Mouse (Mus musculus): ENCODE results near the gene Adamtsl4.
"Not testable (repeated sequence)": the region's sequence is repeated elsewhere in the genome, so short reads cannot be mapped to it uniquely, and the experiment has no call there.

The Adamtsl4 gene

DNA sequence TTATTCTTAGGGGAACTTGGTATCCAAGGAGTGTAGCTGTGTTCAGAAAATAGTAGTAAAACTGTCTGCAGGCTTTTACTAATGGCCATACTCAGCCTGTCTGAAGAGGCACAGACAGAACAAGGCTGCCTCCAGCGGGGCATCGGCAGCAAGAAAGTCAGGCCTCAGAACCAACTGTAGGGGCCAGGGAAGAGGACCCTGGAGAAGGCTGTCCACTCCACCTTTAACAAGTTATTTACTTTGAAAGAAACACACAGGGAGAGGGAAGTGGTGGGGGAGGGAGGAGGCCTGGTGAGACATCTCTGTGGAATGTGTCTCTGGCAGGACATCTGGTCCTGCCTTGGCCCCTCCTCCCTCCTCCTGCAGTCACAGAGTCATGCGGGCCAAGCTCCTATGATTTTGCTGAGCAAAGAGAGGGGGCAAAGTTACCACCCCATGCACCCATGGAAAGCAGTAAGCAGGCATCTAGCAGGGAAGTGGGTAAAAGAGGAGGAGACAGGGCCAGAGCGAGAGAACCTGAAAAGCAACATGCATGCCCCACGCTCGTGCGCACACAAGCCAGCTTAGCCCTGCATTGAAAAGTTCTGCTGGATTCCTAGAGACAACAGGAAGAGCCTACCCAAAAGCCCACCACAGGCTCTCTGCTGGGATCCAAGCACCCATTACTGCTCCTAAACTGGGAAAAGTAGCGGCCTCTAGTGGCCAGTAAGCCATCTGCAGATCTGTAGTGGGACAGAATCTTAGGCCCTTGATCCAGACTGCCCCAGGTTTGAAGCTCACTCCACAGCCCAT lies 12.2 kb downstream of the Adamtsl4 start:
- DNase-seq = peak; percentile 44

DNA sequence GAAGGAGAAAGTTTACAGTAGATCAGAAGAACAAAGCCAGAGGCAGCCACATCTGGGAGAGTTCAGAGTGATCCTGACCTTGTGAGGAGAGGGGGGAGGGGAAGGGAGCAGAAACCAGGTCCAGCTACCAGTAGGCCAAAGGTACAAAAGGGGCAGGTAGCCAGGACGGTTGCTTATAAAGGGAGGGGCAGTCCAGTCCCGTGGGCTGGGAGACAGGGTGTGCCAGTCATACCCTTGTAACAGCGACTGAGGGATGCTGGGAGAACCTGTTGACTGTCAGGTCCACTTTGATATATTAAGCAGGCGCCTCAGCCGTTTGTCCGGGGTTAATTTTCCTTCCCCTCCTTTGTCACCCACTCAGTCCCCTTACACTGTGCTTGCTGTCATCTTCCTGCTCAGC lies 12.9 kb downstream of the Adamtsl4 start:
- DNase-seq = no peak

DNA sequence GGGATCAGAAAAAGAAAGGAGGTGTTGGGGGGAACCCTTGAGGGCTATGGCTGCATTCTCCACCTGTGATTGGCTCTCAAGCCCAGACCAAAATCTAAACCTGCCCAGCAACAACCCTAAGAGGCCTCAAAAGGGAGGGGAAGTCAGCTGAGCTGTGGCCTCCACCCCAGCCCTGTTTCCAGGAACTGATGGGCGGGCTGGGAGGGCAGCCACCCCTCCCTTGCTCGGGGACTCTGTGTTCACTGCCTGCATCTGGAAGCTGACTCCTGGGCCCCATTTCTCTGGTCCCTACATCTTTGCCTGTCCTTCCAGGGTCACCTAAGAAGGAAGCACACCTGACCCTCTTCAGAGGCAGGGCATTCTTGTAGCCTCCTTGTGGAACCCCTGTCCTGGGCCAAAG lies 13.5 kb downstream of the Adamtsl4 start:
- no peak for DNase-seq

DNA sequence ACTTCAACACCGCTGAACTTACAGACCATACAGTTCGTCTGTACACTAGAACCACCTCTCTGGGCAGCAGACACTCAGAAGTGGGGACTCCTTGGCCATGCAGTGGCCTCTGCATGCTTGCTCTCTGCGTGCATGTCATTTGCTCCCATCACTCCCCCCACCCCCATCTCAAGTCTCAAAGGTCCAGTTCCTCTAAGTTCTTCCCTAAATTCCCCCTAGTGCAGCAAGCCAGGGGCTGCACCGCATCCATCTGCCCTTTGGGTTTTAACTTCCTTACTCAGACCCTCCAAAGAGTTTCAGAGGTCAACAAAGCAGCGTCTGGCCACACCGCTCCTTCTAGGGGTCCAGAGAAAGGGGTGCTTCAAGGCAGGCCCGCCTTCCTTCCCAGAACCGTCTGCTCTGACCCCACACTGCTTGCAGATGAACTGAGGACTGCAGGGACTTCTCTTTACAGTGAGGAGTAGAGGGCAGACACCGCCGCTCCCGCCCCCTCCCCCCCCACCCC lies 14.0 kb downstream of the Adamtsl4 start:
- no peak for DNase-seq

DNA sequence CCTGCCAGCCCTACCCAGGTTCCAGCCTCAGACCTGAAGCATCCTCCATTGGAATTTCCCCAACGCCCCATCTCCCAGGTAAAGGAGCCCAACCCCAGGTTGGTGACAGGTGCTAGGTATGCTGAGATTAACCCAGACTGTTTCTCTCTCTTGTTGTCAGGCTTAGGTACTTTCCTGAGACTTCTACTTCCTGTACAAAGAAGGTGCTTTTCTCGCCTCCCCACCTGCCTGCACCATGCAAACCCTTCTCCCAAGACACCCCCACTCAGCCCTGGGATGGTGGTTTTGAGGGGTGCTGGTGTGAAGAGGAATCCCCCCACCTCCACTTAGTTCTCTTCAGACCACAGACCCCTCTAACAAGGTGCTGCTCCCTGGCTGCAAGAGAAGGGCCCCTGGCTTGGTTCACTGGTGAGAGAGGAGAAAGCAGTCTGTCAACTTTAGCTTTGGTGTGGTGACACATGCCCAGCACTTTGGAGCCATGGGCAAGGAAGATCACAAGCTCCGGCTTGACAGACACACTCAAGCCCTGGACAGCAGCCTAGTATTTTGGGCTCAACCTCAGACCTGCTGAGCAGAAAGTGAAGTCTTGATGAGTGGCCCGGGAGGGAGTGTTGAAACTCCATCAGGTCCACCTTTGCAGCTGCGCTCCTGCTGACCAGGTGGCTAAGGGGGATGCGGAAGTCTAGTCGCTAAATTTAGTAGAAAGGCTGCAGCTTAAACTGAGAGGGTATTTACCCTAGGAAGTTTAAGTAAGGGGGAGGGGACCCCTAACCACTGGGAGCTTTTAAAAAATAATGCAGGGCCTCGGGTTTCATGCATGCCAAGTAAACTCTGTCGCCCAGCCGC lies 14.6 kb downstream of the Adamtsl4 start:
- no peak for DNase-seq

DNA sequence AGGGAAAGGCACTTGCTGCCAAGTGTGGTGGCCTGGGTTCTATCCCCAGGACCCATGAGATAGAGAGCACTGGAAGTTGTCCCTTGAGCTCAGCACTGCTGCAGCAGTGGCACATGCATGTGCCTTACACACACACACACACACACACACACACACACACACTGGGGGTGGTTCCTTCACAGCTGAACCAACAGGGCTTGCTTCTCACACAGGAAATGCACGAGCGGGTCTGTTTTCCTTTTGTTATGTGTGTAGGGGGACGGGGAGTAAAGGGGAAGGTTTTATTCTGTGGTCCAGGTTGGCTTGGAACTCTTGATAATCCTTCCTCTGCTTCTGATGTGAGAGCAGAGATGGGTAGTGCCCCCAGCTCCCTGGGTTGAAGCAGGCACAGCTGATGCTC lies 15.3 kb downstream of the Adamtsl4 start:
- DNase-seq = no peak

DNA sequence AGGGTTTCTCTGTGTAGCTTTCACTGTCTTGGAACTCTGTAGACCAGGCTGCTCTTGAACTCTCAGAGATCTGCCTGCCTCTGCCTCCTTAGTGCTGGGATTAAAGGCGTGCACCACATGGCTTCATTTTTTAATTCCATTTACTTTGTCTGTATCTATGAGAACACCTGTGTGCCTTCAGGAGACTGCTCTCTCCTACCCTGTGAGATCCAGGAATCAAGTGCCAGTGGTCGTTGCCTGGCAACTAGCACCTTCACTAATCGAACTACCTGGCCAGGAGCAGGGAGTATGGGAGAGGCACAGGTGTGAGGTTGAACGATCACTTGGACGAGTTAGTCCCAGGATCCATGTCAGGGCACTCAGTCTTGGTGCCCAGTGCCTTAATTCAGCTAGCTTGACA lies 16.5 kb downstream of the Adamtsl4 start:
- no peak for DNase-seq

DNA sequence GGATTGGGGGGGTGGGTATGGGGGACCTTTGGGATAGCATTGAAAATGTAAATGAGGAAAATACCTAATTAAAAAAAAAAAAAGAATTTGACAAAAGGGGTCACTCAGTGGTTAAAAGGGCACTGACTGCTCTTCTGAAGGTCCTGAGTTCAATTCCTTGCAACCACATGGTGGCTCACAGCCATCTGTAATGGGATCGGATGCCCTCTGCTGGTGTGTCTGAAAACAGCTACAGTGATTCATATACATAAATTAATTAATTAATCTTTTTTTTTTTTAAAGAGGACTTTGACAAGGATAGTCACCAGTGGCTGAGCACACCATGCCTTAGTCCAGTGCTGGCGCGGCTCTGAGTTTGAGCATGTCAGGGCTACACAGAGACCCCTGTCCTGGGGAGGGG lies 17.3 kb downstream of the Adamtsl4 start:
- not testable (repeated sequence) for DNase-seq

DNA sequence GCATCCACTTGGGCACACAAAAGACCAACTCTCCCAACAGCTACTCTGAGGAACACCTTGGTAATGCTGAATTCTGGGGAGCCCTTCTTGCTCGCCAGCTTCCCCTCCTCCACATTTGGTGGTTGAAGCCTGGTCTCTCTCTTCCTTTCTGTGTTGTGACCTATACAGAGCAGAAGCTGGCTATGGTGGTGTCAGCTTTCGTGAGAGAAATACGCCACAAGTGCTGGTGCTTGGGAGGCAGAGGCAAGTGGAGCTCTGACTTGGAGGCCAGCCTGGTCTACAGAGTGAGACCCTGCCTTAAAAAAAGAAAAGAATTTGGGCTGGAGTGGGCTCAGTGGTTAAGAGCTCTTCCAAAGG lies 18.4 kb downstream of the Adamtsl4 start:
- DNase-seq = no peak

DNA sequence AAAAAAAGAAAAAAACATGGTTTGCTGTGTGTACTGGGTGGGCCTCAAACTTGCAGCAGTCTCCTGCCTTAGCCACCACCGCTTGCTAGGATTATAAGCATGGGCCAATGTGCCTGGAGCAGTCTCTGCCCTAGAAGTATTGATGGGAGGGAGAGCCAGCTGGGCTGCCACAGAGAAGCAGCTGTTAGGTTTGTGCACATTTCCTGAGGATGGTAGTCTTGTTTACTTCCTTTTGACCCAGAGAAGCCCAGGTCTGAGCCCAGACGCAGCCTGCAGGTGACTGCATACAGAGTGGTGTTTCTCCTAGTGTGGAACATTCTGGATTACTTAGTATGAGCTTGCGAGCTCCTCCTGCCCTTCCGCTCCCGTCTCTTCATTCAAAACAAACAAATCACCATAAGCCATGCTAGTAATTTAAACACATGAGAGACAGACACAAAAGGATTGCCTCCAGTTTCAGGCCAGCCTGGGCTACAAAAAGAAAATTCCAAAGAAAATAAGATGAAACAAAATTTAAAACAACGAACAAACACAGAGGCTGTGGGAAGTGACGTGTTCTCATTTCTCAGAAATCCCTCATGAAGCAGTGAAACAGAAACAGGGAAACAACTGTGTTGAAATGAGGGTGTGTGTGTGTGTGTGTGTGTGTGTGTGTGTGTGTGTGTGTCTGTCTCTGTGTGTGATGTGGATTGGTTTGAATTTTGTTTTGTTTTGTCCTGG lies 19.0 kb downstream of the Adamtsl4 start:
- no peak for DNase-seq

DNA sequence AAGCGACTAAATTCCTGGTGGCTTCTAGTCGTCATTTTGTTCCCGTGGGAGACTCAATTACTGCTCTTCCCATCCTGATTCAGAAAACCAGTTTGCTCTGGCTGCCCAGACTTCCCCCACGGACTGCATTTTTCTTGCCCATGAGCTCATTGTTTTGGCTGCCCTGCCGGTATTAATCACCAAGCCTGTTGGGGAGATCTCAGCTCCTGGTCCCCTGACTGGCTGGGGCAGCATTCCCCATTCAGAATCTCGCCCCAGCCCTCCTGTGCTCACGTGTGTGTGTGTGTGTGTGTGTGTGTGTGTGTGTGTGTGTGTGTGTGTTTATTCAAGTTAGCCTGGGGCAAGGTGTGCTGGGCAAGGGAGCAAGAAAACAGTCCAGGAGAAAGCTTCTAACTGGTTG lies 19.7 kb downstream of the Adamtsl4 start:
- DNase-seq = no peak

DNA sequence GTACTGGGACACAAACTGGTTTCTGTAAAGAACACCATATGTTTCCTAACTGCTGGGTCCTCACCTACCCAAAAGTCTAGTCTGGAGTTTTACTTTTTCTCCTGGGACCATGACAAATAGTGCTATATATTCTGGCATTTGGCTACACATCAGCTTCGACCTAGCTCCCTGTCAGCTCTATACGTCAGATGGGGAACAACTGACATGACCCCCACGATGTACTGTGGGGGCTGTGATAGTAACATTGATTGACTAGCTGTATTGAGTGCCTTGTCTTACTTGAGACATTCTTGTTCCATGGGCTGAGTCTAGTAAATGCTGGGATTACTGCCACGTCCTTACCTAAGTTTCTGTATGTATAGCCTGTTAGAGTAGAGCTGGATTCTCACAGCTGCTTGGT lies 20.2 kb downstream of the Adamtsl4 start:
- DNase-seq = no peak

DNA sequence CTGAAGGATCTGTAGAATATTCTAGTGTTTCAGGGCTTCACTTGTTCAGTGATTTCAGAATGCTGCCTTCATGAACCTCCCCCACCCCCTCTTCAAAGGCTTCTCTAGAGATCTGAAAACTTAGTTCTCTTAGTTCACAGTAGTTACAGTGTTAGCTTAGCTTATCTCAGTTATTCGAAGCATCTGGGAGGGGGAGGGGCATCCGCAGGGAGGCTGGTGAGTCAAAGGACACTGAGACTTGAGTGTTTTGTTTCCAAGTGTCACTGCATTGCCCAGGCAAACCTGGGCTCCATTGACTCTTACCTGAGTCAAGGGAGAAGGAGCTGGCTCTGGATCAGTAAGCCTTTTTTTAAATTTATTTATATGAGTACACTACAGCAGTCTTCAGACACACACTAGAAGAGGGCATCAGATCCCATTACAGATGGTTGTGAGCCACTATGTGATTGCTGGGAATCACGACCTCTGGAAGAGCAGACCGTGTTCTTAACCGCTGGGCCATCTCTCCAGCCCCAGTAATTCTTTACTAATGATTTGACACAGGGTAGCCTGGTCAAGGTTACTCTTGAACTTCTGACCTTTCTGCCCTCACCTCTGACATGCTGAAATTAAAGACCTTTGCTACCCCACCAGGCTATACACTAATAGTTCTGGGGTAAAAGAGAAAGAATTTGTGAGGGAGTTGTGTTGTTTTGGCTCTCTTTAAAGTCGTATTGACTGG lies 21.4 kb downstream of the Adamtsl4 start:
- no peak for DNase-seq

DNA sequence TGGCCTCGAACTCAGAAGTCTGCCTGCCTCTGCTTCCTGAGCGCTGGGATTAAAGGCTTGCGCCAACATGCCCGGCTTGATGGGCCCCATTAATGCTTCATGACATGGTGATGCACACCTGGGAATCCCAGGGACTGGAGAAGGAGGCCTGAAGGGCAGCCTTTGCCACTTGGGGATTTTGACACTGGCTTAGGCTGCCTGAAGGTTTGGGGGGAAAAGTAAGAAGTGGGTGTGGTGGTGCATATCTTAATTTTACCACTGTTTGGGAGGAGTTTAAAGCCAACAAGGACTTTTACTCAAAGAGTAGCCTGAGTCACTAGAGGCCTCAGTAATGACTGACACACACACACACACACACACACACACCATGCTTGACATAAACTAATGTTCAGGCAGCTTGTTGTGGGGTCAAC lies 22.8 kb downstream of the Adamtsl4 start:
- no peak for DNase-seq

DNA sequence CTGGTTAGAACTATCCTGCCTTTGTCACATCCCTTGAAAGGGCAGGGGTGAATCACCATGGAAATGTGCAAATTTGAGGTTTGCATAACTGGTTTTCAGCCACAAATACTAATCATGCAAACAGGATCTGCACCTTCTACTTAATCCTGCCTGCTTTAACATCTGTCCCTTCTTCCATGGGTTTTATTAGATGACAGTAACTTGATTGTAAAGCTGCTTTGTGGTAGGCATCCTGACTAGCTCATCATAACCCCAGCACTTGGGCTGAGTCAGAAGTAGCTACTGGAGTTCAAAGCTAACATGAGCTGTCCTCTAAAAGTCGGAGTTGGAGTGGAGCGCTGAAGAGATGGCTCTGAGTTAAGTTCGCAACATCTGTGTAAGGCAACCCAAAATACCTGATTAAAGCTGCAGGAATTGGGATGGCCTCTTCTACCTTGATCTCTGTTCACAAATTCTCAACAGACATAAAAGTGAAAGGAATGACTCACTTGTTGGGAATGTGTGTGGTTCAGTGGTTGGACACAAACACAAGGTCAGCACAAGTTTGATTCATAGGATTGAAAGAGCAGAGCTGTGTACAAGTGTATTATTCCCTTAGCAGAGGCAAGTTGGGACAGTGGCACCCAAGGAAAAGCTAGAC lies 23.6 kb downstream of the Adamtsl4 start:
- no peak for DNase-seq

DNA sequence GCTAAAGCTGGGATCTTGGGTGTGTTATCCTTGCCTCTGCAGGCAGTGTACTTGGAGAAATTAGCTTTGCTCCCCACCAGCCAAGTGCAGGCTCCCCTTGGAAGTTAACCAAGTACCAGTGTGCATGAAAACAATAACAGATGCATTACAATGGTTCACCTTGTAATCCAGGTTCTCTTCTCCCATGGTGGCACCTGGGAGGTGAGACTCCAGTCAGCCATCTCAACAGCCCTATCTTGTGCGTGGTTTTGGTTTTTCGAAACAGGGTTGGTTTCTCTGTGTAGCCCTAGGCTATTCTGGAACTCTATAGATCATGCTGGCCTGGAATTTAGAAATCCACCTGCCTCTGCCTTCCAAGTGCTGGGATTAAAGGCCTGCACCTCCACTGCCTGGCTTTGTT lies 24.2 kb downstream of the Adamtsl4 start:
- no peak for DNase-seq

DNA sequence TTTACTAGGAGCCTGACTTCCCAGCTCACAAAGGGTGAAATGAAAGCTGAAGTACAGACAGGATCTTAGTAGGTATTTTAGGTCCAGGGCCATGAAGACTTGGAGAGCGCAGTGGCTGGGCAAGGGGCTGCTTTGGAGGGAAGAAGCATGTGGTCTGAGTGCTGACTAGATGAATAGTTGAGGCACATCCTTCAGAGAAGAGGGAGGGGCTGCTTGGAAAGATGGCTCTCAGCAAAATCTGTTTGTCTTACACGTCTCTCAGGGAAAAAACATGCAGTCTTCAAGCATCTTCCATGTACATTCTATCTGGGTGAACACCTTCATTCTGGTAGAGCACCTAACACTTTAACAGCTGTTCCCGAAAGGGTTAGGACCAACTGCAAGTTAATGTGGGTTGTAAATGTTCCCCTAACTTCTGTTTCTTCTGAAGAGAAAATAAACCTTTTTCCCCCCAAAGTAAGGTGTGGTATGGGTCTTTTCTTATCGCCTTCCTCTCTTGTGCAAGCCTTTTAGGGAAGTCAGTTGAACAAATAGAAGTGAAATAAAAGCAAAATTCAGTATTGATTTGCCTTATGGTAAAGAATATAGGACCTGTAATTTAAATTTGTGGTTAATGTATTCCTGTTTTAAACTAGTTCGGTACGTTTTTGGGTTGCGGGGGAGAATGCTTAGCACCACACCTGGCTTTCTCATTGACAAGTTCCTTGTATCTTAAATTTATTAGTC lies 24.8 kb downstream of the Adamtsl4 start:
- no peak for DNase-seq

DNA sequence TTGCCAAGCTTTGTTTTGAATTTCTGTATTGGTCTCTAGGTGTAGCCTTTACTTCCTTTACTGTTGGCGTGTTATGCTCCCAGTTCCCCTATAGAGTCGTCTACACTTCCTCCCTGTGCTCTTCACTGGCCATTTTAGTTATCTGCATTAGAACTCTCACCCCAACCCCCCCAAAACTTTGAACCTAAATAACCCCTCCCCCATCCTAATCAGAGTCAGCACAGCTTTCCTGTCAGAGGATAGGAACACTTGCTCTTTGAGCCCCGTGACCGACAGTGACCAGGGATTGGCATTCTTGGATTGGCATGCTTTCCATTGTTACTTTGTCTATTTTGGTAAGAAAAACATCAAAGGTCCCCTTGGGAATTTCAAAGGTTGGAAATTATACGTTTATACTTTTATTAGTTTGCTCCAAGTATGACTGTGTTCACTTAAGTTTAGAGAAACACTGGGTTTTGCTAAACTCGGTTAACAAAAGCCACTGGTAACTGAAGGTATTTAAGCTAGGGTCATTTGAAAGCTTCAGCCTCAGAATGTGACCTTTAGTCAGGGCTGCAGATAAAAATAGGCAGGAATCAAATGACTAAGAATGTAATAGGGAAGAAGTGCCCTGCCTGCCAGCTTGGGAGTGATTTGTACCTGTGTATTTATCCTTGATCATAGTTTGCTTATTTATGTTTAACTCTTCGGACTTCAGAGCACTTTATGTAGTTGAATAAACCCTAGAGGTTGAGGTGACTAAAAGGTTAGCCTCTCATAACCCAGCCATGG lies 25.6 kb downstream of the Adamtsl4 start:
- DNase-seq = no peak

DNA sequence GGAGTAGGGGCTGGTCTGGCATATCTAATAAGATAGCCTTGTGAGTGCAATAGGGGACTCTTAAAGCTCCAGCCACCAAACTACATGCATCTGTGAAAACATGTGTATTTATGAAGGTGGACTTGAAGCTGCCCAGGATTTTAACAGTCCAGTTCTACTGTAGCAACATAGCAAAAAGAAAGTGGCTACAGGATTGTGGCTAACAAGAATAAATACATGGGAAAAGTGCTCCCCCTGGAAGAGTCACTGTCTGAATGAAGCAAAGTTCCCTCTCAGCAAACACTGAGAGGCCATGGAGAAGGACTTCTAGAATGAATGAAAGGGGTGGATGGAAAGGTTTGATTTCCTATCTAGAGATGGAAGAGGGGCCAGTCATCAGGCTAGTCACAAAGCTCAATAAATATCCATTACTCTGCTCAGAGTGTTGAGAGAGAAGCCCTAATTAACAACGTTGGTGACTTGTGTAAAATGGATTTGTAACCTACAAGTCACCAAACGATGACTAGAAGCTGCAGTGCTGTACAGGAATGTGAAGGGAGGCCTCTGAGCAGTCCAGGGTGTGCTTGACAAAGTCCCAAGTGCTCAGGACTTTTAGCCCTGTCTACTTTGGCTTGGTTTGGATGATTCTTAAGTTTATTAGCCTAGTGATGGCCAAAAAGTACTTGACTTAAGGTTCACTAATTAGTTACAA lies 26.8 kb downstream of the Adamtsl4 start:
- DNase-seq = no peak

DNA sequence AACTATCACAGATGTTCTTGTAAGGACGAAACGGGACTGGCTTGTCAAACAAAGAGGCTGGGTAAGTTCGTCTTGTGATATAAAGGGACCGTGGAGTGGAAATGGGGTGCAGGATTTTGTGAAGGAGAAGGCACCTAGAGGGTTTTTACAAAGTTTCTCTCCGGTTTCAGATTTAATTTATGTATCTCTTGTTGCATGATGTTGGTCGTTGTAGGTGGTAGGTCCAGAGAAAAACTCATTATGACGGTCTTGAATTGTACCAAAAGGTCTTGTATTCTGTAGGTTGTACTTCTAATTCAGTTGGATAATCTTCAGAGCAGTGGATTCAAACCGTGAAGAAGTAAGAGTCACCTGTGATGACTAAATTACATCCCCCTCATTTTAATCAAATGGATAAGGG lies 27.8 kb downstream of the Adamtsl4 start:
- DNase-seq = no peak

Data from cerebellum, adult 11 months (tissue).